Mouse (Mus musculus) G1E (cell line): Measurements from ENCODE around the gene H2-T24.
"Not testable (repeated sequence)": the region's sequence is repeated elsewhere in the genome, so short reads cannot be mapped to it uniquely, and the experiment has no call there.

Source experiments
- CTCF ChIP-seq: IDR thresholded peaks from 2 replicates; pipeline ENCODE4 v1.5.1; 2012; ENCODE audit warnings: low read depth, low read length, inconsistent platforms, mixed read lengths
- GATA1 ChIP-seq: IDR thresholded peaks from 2 replicates; pipeline ENCODE4 v1.6.1; 2012; ENCODE audit warnings: borderline replicate concordance, low read length, inconsistent platforms, mixed read lengths
- GATA2 ChIP-seq: IDR thresholded peaks from 2 replicates; pipeline ENCODE4 v1.6.1; 2012; ENCODE audit warnings: low read depth, low read length, inconsistent platforms, borderline replicate concordance
- POLR2AphosphoS5 ChIP-seq: IDR thresholded peaks from 2 replicates; pipeline ENCODE4 v1.6.1; 2012; ENCODE audit warnings: low read depth, low read length, inconsistent platforms; ENCODE audit not compliant: insufficient replicate concordance
- TAL1 ChIP-seq: conservative IDR thresholded peaks from 2 replicates; pipeline ENCODE4 v1.6.1; 2012; ENCODE audit warnings: low read depth, low read length, inconsistent platforms, mixed read lengths

DNA sequence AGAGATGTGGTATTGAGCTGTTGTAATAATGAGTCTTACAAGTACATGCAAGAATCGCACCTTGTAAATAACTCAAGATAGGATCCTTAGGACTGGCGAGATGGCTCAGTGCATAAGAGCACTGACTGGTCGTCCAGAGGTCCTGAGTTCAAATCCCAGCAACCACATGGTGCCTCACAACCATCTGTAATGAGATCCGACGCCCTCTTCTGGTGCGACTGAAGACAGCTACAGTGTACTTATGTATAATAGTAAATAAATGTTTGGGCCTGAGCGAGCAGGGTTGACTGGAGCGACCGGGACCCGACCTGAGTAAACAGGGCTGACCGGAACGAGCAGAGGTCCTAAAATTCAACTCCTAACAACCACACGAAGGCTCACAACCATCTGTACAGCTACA, 15.8 kb upstream of the H2-T24 start:
- TF ChIP-seq CTCF, GATA1, TAL1, POLR2AphosphoS5, GATA2: not testable (repeated sequence)
